ENCODE assay signal across 8 mouse cellular contexts in the genomic region with DNA sequence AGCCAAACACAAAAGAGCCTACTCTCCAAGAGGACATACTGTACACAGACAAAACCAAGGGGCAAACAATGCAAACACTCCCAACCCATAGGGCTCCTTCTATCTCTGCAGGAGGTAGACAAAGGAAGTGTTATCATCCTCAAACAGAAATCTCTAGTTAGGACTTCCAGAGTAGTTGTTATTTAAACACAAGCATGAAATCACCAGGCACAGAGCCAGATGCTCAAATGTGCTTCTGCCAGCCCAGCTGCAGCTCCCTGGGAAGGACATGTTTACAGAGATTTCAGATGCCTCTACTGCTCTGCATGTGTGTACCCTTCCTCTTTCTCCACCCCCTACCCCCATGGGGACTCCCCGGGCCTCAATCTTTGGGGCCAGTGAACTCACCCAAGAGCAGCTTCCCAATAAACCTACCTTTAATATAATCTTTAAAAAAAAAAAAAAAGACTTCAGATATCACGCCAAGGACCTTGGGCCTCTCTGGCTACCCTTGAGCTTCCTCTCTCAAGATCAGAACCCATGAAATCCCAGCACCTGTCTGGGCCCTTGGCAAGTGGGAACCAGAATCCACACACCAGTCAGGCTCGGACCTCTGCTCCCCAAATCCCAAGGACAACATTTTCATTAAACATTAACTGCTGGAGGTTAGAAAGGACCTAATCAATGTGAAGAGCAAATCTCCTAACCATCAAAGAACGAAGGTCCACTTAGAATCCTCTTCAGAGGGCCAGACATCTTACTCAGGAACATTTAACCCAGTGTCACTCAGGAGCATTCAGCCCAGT. TPM values are rescaled to one million over a fixed set of nuclear protein-coding genes. Genes with fewer than 3 reads are reported as not detected.
DNase-seq lines count a peak whose midpoint lies in the region.

No protein-coding gene starts in this region.

- intact Hi-C loops in left cerebral cortex, postnatal 36 days (cut with DNase I) = no loop called here
- intact Hi-C loops in heart, postnatal 36 days (cut with DNase I) = loop anchor here (2.0 kb wide), 1 partner anchor 28 kb away; no protein-coding TSS in a partner anchor
- intact Hi-C loops in left cerebral cortex, postnatal 25 days (cut with DNase I) = no loop called here

- DNase-seq in left cerebral cortex, adult 18-20 months (ENCODE audit: low spot score in 2 of 2) = peak; percentile 21 to 38
- no peak for DNase-seq in left cerebral cortex, postnatal 36 days (ENCODE audit: low spot score in 2 of 2)
- DNase-seq in adrenal gland, adult 8-10 months = peak; percentile 49
- peak; percentile 24 to 38 for DNase-seq in heart, postnatal 36 days
- peak; percentile 30 to 55 for DNase-seq in left cerebral cortex, postnatal 25 days (ENCODE audit: low spot score in 2 of 2)
- DNase-seq in ovary, postnatal 14 days (ENCODE audit: low spot score) = peak; percentile 42
- no peak for DNase-seq in thymus, postnatal 10 days (ENCODE audit: low spot score in 2 of 2)
- no peak for DNase-seq in spleen, postnatal 4 days (ENCODE audit: low spot score in 2 of 2)

RNA-seq across cellular contexts. Expression of gene Shmt1, which starts 3.0 kb away (rescaled TPM):
- 1 to 10 TPM; 1.7 to 3.7 TPM for total RNA-seq in left cerebral cortex, adult 18-20 months (2021)
- total RNA-seq in left cerebral cortex, postnatal 36 days (2021) = 1 to 10 TPM; 2.1 to 2.2 TPM
- 100 to 1,000 TPM in 1 of 4 experiments, 10 to 100 TPM in 3; 38.4 to 111 (median 73.2) TPM for total RNA-seq in adrenal gland, adult 8-10 months (2022)
- total RNA-seq in heart, postnatal 36 days (2021) = 1 to 10 TPM; 8.8 to 9.1 TPM
- 1 to 10 TPM; 1.9 to 2.7 TPM for total RNA-seq in left cerebral cortex, postnatal 25 days (2021)

RNA-seq across cellular contexts. Expression of gene Dhrs7b, which starts 22.0 kb away (rescaled TPM):
- 10 to 100 TPM; 26.6 to 31.6 TPM for total RNA-seq in left cerebral cortex, adult 18-20 months (2021)
- 10 to 100 TPM; 26.9 to 32.1 TPM for total RNA-seq in left cerebral cortex, postnatal 36 days (2021)
- 10 to 100 TPM; 36.0 to 44.8 (median 40.3) TPM for total RNA-seq in adrenal gland, adult 8-10 months (2022)
- 10 to 100 TPM; 19.4 to 19.7 TPM for total RNA-seq in heart, postnatal 36 days (2021)
- total RNA-seq in left cerebral cortex, postnatal 25 days (2021) = 10 to 100 TPM; 29.8 to 30.1 TPM

RNA-seq across cellular contexts. Expression of gene Smcr8, which starts 31.2 kb away (rescaled TPM):
- 10 to 100 TPM; 33.0 to 33.7 TPM for total RNA-seq in left cerebral cortex, adult 18-20 months (2021)
- total RNA-seq in left cerebral cortex, postnatal 36 days (2021) = 10 to 100 TPM; 30.2 to 31.8 TPM
- 10 to 100 TPM; 23.3 to 30.1 (median 27.3) TPM for total RNA-seq in adrenal gland, adult 8-10 months (2022)
- total RNA-seq in heart, postnatal 36 days (2021) = 10 to 100 TPM; 14.5 to 15.3 TPM
- 10 to 100 TPM; 30.1 to 32.5 TPM for total RNA-seq in left cerebral cortex, postnatal 25 days (2021)

RNA-seq across cellular contexts. Expression of gene Top3a, which starts 31.3 kb away (rescaled TPM):
- 1 to 10 TPM; 5.0 to 5.3 TPM for total RNA-seq in left cerebral cortex, adult 18-20 months (2021)
- 1 to 10 TPM; 4.0 to 5.2 TPM for total RNA-seq in left cerebral cortex, postnatal 36 days (2021)
- 10 to 100 TPM; 11.9 to 15.8 (median 14.6) TPM for total RNA-seq in adrenal gland, adult 8-10 months (2022)
- total RNA-seq in heart, postnatal 36 days (2021) = 1 to 10 TPM; 4.5 to 5.3 TPM
- total RNA-seq in left cerebral cortex, postnatal 25 days (2021) = 1 to 10 TPM; 4.2 to 5.1 TPM

Comparison
In these comparisons a context has a peak if more than half of its experiments do, and no peak if none do; other contexts are left out.
1. DNase-seq: peak in left cerebral cortex, adult 18-20 months (2 of 2), adrenal gland, adult 8-10 months (single experiment), heart, postnatal 36 days (2 of 2), left cerebral cortex, postnatal 25 days (2 of 2) and ovary, postnatal 14 days (single experiment); none in left cerebral cortex, postnatal 36 days (0 of 2), thymus, postnatal 10 days (0 of 2) and spleen, postnatal 4 days (0 of 2).